Comparison of ENCODE assay signal across 17 mouse cellular contexts in the genomic region with DNA sequence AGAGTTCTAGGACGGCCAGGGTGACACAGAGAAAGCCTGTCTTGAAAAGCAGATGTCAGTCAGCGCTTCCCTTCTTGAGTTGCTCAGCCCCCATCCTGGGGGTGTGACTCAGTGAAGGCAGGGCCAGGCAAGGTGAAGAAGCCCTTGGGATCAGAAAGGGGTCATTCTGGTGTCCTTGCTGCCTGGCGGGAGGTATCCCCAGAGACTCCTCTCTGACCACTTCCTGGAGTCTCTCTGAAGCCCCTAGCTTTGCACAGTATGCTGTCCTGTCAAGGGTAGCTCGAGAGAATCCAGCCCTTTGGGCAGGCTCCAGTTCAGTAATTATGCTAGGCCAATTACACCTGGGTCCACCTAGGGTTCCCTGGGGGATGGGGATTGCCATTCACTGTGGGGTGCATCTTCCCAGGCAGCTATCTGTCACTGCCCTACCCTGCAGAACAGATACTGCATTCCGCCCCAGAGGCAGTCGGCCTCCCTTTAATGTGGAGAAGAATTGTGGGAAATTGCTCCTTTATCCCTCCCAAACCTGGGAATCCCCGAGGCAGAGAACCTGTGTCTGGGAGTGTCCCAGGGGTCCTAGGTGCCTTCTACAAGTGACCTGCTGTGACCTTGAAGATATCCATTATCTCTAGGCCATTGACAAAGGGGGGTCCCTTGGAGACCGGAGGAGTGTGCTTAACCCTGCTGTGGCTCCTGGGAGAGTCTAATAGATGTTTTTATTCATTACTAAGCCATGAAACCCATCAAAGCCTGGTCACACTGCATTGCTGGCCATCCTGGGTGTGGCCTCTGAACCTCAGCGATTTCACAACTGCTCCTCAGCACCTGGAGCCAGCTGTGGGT. TPM values are rescaled to one million over a fixed set of nuclear protein-coding genes. Genes with fewer than 3 reads are reported as not detected.
"Had no signal": no experiment of that assay in that cellular context is flagged by ENCODE, and none has a peak within 500 bp of the region (broad histone marks: within the 10 kb centered on the region; RNA-seq: fewer than 3 reads in every experiment).

No protein-coding gene starts in this region.

- DNase-seq: kidney, adult 11 months; kidney, adult 9 months; kidney, postnatal 36 days; lung, postnatal 14 days; right cerebral cortex, postnatal 4 days; spleen, adult 18-20 months; thymus, adult 2 months; thymus, postnatal 25 days had no signal

- H3K27me3 ChIP-seq: limb, embryonic 15.5 days; lung, embryonic 15.5 days; stomach, embryonic 15.5 days had no signal

- H3K4me1 ChIP-seq: liver, embryonic 12.5 days; lung, embryonic 15.5 days; stomach, embryonic 15.5 days had no signal

- H3K27ac ChIP-seq: kidney, postnatal 0 days; limb, embryonic 15.5 days; liver, embryonic 12.5 days; lung, embryonic 15.5 days; macrophage; midbrain, embryonic 13.5 days; stomach, embryonic 15.5 days had no signal

- H3K4me3 ChIP-seq: limb, embryonic 15.5 days; liver, embryonic 12.5 days; lung, embryonic 15.5 days; megakaryocyte, embryonic 14.5 days; midbrain, embryonic 13.5 days; stomach, embryonic 15.5 days had no signal

- H3K36me3 ChIP-seq: limb, embryonic 15.5 days; liver, embryonic 12.5 days; lung, embryonic 15.5 days; midbrain, embryonic 13.5 days; stomach, embryonic 15.5 days had no signal

- H3K9me3 ChIP-seq: lung, embryonic 15.5 days; stomach, embryonic 15.5 days had no signal

- H3K9ac ChIP-seq: limb, embryonic 15.5 days; liver, embryonic 12.5 days; lung, embryonic 15.5 days; midbrain, embryonic 13.5 days; stomach, embryonic 15.5 days had no signal

RNA-seq across cellular contexts. Expression of a gene that starts 37.4 kb away (rescaled TPM):
- polyA plus RNA-seq: liver, embryonic 12.5 days; liver, embryonic 16.5 days had no signal

RNA-seq across cellular contexts. Expression of a gene that starts 41.4 kb away (rescaled TPM):
- polyA plus RNA-seq: macrophage had no signal
